Mouse (Mus musculus) spleen, embryonic (tissue): ENCODE data around the gene 6430548M08Rik.

Experiments
- CTCF ChIA-PET: fragments of 350-600 bp; sonication (Branson Sonifier 250); formaldehyde crosslinking; loops from one replicate; lab custom pipeline; 2022; lab: Charles Lee

Gene 6430548M08Rik

GRCm38 (mm10) chr8:120180445-120180970 is 66.6 kb downstream of the 6430548M08Rik start:
- CTCF ChIA-PET = no interaction called here

DNA sequence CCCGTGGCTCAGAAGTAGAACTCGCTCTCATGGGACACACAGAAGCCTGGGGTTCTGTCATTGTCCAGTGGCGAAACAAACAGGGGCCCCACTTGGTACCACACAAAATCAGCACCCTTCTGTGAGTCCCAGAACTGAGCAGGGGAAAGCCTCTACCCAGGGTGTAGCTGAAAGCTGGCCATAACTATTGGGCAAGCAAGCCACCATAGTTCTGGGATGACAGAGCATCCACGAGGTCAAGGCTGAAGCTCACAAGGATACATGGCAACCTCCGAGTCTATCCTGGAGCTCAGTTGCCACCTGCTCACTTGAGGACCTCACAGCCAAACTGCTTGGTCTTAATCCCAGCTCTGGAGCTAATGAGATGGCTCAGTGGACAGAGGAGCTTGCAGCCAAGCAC is 67.3 kb downstream of the 6430548M08Rik start:
- CTCF ChIA-PET = no interaction called here

GRCm38 (mm10) chr8:120181861-120182414 is 68.0 kb downstream of the 6430548M08Rik start:
- CTCF ChIA-PET = no interaction called here

GRCm38 (mm10) chr8:120184366-120184765 is 70.4 kb downstream of the 6430548M08Rik start:
- CTCF ChIA-PET = no interaction called here

- CTCF ChIA-PET = no interaction called here
Measured at GRCm38 (mm10) chr8:120184850-120185792, 71.2 kb downstream of the 6430548M08Rik start.

- CTCF ChIA-PET = interaction anchor here (0.7 kb wide), 1 partner anchor 1664 kb away, joined by 3 read pairs; no protein-coding TSS in a partner anchor
Measured at GRCm38 (mm10) chr8:120186454-120186853, 72.5 kb downstream of the 6430548M08Rik start.

GRCm38 (mm10) chr8:120188510-120188909 is 74.6 kb downstream of the 6430548M08Rik start:
- CTCF ChIA-PET = no interaction called here

DNA sequence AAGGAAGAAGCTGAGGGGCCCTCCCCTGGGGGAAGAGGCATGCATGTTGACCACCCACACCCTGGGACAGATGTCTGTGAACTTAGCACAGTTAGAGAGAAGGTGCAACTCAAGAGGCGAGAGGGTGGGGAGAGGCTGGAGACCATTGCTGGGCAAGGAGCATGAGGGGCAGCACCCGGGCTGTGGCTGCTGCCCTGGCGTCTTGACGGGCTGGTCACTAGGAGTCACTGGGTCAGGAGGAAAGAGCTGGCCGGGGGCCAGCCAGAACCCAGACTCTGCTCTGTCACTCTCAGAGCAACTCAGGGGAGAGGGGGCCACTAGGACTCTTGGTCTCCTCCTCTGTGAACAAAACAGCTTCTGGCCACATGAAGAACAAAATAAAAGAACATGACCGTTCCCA is 75.5 kb downstream of the 6430548M08Rik start:
- CTCF ChIA-PET = no interaction called here

- CTCF ChIA-PET = no interaction called here
Measured at GRCm38 (mm10) chr8:120190107-120190809, 76.3 kb downstream of the 6430548M08Rik start.

GRCm38 (mm10) chr8:120190810-120191413 is 77.0 kb downstream of the 6430548M08Rik start:
- CTCF ChIA-PET = no interaction called here

- CTCF ChIA-PET = no interaction called here
Measured at GRCm38 (mm10) chr8:120191633-120192032, 77.7 kb downstream of the 6430548M08Rik start.

GRCm38 (mm10) chr8:120192118-120192517 is 78.2 kb downstream of the 6430548M08Rik start:
- CTCF ChIA-PET = no interaction called here

DNA sequence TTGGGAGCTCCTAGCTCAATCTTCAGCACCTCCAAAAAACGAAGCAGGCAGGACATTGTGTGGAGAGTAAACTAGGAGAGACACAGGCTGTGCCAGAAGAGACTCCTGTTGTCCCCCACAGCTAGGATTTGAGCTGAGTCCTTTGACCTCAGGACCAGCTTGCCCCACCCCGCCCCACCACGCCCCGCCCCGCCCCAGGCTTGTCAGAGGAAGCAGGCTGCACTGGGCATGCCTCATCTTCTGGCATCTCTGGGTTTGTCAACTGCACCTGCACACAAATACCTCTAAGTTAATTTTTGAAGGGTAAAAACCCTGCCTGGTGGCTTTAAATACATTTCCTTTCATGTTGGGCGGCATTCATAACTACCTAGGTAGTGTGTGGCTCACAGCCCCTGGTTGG is 87.4 kb downstream of the 6430548M08Rik start:
- CTCF ChIA-PET = no interaction called here

- CTCF ChIA-PET = no interaction called here
Measured at GRCm38 (mm10) chr8:120202546-120202945, 88.6 kb downstream of the 6430548M08Rik start.

- CTCF ChIA-PET = interaction anchor here (0.6 kb wide), 1 partner anchor 1595 kb away, joined by 3 read pairs; no protein-coding TSS in a partner anchor
Measured at GRCm38 (mm10) chr8:120204736-120205360, 90.9 kb downstream of the 6430548M08Rik start.

- CTCF ChIA-PET = no interaction called here
Measured at GRCm38 (mm10) chr8:120205916-120206315, 92.0 kb downstream of the 6430548M08Rik start.

- CTCF ChIA-PET = no interaction called here
Measured at GRCm38 (mm10) chr8:120207364-120207763, 93.4 kb downstream of the 6430548M08Rik start.

DNA sequence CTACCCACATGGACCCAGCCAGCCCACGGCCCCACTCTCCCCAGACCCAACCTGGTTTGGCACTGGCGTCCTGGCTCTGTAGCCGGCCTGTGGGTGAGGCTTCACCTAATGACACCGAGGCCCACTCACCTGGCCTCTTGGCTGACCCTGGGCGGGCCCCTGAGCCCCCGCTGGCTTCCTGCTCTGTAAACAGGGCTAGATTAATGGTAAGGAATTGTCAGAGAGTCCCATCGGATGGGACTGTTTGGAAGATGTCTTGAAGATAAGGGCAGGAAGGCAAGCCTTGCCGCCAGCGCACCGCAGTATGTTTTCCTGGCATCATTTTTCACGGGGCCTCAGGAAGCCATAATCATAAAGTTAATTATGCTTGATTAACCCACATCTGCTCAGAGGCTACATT is 94.2 kb downstream of the 6430548M08Rik start:
- CTCF ChIA-PET = no interaction called here

DNA sequence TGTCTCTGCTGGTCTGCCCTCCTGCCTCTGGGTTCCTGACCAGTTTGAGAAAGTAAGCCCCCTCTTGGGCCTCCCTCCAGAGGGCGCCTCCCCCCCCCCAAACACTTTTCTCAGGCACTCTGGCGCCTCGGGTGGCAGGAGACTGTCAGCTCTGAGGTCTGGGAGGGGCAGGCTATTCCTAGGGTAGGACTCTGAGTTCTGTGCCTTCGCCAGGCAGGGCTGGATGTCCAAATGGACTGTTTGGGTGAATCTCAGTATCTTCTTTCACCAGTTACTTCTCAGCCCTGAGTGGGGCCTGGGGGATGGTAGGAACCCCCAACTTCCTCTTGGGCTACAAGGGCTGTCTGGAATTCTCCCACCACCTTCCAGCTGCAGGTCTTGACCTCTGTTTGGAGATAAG is 97.4 kb downstream of the 6430548M08Rik start:
- CTCF ChIA-PET = no interaction called here

- CTCF ChIA-PET = no interaction called here
Measured at GRCm38 (mm10) chr8:120212596-120212995, 98.6 kb downstream of the 6430548M08Rik start.

GRCm38 (mm10) chr8:120213229-120213628 is 99.3 kb downstream of the 6430548M08Rik start:
- CTCF ChIA-PET = no interaction called here
